Mouse (Mus musculus) cerebellum, adult (tissue): Measurements from ENCODE around the gene Il10ra.
A peak's percentile ranks its signal among the peaks of the same experiment; 100 is the strongest.

Experiments
- ATAC-seq: cut with Nextera tagmentation; 2 replicates; pipeline ENCODE4 v1.9.2; 2017; ENCODE audit warnings: mild to moderate bottlenecking, moderate library complexity, mixed read lengths; ENCODE audit not compliant: insufficient number of reproducible peaks, low FRiP score, low TSS enrichment

Il10ra gene

DNA sequence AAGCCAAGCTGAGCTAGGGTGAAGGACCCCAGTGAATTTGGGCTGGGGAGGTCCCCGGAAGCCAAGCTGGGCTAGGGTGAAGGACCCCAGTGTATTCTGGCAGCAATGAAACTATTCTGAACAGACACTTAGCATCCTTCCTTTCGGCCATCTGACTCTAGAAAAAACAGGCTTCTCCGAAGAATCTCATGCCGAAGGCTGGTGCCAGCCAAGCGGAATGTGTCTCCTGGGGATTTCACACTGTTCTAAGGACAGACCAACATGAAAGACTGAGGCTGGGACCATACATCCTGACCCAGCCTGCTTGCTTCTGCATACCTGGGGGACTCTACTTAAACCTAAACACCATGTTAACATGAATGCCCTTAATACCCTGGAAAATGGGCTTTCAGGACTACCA lies 7.1 kb downstream of the Il10ra start:
- ATAC-seq, result no peak

DNA sequence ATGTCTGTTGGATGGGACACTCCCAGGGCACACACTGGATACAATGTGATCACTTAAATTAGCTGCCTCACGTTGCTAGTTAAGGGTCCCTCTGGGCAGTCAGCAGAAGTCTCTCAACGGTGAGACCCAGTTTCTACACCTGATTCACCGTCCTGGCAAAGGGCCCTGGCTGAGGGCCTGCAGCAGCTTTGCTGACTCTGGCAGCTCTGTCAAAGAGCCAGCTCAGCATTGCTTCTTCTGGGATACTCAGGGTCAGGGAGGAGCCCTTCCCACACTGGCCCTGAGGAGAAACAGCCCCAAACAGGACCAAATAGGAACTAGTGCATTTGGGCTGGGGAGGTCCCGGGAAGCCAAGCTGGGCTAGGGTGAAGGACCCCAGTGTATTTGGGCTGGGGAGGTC lies 7.5 kb downstream of the Il10ra start:
- ATAC-seq, result peak; percentile 86

DNA sequence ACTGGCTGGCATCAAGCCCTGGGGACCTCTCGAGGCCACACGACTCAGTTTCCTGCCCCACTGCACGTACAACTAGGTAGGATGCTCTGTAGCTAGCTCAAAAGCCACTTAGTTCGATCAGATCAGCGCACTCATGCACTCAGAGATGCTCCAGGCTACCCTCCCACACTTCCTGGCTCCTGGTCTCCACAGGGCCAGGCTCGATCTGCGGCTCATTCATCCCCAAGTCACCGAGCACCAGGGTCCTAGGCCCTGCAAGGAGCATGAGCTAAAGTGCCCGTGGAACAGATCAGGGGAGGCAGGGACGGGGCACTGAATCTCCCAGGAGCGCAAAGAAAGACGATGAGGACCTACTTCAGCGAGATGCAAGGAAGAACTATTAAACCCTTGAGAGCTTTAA lies 9.9 kb downstream of the Il10ra start:
- ATAC-seq, result no peak

DNA sequence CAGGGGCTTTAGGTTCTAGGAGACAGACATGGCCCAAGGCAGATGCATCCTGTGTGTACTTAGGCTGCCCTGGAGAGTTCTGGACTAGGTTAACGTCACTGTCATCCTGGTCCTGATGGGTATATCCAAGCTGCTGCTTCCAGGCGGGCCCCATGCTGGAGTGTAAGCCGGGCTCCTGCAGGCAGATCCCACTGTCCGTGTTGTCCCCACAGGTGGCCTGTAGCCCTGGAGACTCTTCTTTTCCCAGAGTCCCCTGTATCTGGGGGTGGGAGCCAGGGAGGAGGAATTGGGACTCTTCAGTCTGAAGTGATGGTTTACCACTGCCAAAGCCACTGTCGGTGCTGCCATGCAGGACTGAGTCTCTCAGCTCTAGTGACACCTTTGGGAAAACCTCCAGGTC lies 13.0 kb downstream of the Il10ra start:
- no peak for ATAC-seq

DNA sequence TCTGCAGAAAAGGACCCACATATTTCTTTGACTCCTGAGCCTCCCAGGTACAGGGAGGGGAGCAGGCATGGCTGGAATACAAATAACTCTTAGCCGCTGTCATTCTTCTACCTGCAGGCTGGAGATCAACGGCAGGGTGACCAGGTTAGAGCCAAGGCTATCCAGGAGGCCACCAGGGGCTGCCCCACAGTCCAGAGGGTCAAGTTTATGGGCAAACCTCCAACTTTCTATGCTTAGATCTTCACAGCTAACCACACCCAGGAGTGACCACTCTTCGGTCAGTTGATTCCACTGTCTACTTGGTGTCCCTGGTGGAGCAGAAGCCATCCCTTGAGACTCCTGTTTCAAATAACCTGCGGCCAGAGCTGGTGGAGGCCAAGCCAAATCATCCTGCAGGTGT lies 13.5 kb downstream of the Il10ra start:
- ATAC-seq, result no peak

DNA sequence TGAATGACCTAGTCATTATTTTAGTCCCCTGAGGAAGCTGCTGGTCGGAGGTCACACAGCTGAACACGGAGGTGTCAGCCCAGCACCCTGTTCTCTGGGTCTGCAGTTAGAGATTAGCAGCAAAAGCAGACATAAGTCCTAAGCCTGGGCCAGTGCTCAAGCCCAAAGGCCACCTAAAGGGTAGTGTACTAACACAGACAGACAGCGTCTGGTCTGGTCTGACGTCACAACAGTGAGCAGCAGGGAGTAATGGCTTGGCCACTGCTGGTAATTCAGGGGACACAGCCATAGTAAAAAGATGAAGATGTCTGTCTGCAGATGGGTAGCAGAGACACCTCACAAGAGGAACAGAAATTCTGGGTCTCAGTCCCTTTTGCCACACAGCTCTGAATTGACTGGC lies 14.3 kb downstream of the Il10ra start:
- no peak for ATAC-seq

DNA sequence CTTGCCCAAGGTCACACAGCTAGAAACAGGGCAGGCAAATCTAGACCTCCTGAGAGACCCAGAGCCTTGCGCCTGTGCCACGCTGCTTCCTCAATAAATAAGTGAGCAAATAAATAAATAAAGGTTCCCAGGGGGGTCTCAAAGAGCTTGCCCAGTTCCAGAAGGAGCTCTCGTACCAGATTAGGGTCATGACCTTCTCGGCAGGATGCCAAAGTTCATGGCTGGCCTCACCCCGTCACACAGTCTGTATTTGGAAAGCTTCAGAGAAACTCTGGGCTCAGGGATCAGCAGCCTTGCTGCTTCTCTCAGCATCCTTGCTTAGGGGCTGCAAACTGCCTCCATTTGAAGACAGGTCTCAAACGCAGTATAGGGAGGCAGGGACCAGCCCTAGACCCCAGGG lies 14.9 kb downstream of the Il10ra start:
- ATAC-seq, result no peak

DNA sequence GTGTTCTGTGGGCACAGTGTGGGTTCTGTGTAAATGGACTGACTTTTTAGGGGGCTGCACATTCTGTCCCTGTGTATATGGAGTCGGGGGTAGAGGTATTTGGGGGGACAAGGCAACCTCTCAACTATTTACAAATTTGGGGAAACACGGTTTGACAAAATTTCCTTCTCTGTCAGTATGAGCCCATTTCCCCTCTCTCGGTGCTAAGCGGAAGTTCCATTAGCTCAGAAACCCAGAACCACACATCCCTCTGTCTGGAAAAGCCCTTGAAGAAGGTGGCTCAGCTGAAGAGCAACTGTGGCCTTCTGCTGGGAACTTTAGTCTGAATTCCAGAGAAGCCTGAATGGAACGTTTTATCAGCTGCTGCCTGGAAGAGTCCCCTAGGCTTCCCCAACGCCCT lies 16.6 kb downstream of the Il10ra start:
- no peak for ATAC-seq

DNA sequence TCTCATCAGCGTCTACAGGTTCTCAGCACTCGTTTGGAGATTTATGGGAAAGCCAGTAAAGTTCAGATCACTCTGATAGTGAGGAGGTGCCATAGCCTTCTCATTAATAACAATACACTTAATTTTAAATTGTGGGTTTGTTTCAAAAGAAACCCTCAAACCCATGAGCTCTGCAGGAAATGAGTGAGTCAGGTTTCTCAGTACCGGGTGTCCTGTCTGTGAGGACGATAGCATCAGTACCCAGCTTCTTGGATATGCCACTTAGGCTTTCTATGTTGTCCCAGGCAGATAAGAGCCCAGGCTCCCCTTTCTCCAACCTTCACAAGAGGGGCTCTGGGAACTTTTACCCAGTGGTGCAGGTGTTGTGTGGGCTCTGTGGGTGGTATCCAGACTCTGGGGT lies 17.0 kb downstream of the Il10ra start:
- no peak for ATAC-seq

DNA sequence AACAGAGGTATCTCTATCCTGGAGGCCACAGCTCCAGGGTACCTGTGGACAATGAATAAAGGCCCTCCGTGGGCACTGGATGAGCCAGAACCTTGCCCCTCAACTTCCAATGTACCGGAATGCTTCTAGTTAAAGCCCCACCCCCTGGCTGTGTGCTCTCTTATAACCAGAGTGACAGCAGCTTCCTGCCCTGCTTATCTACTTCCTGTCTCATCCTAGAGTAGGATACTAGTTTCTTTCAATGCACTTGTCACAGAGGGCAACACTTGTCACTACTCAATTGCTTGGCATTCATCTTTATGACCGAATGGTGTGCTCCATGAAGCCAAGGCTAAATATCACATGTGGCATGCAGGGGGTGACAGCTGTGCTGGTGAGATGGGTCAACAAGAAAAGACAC lies 17.7 kb downstream of the Il10ra start:
- no peak for ATAC-seq

DNA sequence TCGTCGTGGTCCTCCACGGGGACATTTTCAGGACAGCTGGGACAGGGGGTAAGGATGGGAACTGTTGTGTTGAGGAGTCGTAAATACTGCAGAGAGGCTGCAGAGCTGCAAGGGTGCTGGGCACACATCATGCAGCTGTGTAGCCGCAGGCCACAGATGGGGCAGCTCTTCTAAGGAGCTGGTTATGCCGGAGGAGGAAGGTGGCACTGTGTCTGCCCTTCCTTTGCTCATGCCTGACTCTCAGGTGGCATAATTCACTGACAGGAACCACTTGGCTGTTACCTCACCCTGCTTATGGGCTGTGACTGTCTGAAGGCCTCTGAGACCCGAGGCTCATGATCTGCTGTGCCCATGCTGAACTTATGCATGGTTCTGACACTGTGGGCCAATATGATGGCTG lies 18.6 kb downstream of the Il10ra start:
- ATAC-seq, result no peak

DNA sequence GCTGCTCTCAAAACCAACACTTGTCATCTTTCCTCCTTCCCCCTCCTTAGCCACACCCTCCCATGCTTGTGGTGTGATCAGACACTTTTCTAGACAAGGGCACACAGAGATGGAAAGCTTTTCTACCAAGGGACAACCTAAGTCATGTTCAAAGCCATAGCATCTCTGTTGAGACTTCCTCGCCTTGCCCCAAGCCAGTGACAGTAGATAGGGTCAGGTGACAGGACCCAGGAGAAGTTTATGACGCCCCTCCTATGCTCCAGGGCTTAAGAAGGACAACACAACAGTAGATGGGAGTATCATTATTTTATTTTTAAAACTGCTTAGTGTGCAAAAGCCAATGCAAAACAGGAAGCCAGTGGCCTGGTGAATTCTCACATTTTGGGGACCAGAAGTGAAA lies 21.4 kb downstream of the Il10ra start:
- ATAC-seq, result no peak

DNA sequence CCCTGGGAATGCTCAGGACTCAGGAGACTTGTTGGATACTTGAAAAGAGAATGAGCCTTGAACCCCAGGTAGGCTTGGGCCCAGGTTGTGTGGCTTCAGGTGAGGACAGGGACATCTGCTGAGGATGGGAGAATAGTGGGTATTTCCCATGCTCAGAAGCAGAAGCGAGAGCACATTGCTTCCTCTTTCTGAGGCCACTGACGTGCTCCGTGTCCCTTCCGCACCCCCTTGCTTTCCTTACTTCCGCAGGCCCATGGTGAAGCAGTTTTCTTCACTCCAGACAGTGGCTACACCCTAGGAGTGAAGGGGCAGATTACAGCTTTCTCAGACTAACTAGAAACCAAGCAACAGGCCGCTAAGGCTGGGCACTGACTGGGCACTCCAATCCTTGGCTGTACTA lies 22.9 kb downstream of the Il10ra start:
- ATAC-seq, result no peak

DNA sequence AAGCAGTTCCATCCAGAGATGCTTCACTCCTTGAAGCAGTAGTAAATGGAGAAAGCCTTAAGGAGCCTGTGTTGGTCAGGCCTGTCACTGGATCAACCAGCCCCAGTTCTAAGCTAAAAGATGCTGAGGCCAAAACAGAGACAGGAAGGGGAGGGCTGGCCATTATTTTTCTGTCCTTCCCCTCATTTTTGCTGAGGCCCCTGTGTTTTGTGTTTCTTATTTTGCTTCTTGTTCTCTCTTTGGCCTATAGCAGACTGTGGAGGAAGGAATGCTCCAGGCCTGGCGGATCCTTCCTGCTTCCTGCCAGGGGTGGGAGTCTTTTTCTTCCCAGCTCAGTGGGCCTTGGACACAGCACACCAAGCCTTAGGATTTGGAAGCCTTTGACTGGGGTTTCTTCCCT lies 23.5 kb downstream of the Il10ra start:
- no peak for ATAC-seq

DNA sequence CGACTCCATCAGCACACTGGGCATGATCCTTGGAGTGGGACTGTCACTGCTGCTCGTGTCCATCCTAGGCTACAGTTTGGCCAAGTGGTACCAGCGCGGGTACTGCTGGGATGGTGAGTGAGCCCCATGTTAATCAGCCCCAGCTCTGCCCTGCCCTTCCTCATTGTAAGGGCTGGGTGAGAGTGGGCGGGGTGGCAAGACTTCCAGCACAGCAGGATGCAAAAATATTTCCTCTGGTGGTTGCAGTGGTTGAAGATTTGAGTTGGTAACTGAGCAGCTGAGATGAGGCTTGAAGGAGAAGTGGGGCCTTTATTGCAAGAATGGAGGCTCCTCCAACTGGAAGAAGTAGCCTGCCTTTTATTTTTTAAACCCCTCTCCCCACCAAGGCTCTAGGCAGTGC lies 27.6 kb downstream of the Il10ra start:
- no peak for ATAC-seq

DNA sequence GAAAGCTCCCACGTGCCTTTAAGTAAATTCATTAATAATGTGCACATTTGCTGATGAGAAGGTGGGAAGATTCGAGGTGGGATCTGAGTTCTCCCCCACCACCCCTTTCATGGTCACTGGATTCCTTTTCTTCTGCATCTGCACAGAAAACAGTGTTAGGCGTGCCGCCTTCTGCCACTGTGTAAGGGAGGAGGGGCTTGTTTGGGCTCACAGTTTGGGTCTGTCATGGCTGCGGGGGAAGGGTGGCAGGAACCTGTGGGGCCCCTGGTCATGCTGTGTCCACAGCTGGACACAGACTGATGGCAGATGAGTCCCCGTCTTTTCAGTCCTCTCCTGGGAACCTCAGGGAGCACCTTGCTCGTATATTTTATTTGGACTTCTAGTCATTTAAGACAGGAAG lies 32.2 kb downstream of the Il10ra start:
- no peak for ATAC-seq

DNA sequence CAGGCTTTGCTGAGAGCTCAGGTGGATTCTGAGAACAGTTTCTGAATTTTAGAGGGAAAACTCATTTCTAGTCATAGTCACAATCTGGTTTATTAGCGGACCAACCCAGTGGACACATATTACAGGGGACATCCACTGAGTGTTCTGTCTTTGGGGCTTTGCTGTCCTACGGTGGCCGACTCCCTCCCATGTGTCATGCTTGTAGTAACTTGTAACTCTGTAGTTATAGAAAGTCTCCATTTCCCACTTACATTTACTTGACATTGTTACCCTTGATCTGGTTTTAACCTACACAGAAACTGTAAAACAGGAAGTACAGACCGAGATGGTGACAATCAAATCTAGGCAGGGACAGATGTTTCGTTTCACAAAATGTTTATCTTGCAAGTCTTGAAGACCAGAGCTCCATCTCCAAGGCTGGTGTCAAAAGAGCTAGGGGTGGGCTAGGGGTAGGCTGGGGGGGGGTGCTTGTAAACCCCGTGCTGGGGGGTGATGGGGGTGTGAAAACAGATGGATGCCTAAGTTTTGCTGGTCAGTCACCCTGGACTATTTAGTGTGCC lies 33.2 kb downstream of the Il10ra start:
- no peak for ATAC-seq

DNA sequence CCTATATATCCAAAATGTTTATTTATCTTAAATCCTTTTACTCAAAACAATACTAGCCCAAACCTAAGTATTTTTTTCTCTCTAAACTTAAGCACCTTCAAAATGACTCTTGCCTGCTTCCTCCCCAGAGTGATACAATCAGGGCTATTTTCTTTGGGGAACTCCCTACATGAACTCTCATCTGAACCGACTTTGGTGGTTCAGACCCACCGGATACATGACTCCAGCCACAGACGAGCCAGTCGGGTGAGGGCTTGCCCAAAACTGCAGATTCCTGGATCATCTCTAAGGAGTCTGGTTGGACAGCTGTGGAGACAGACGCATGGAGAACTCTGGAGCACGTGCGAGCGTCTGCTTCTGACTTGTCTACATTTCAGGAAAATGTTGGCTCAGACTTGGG lies 39.6 kb downstream of the Il10ra start:
- no peak for ATAC-seq

DNA sequence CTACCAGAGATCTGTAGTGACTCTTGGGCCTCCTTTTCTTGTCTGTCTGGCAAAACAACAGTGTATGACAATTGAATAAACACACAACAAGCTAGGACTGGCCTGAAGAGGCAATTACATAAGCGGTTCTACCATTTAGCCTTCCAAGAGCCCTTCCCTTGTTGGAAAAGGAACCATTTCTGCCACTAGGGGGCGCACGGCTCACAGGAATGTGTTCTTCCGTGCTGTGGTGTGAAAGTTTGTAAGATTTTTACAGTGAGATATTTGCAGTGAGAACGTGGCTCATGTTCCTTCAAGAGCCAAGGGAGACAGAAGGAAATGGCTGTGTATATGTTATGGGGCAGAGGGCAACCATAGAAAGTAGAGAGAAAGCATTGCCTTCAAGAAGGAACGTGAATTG lies 47.4 kb downstream of the Il10ra start:
- peak; percentile 69; the same call in 1 of the 2 replicates for ATAC-seq

DNA sequence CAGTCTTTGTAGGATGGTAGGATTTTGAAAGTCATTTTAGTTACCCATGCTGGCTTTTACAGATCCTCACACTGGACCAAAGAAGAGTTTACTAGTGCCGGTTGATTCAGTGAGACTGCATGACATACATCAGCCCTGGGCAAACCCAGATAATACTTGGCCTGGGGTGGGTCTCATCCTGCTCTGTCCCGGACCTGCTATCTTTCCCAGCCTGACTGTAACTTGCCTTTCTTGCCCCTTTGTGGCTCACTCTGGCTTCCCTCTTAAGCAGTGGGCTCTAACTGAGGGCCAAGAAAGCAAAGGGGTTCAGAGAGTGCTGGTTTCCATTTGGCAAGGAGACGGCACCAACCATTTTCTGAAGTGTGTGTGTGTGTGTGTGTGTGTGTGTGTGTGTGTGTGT lies 49.3 kb downstream of the Il10ra start:
- no peak for ATAC-seq

DNA sequence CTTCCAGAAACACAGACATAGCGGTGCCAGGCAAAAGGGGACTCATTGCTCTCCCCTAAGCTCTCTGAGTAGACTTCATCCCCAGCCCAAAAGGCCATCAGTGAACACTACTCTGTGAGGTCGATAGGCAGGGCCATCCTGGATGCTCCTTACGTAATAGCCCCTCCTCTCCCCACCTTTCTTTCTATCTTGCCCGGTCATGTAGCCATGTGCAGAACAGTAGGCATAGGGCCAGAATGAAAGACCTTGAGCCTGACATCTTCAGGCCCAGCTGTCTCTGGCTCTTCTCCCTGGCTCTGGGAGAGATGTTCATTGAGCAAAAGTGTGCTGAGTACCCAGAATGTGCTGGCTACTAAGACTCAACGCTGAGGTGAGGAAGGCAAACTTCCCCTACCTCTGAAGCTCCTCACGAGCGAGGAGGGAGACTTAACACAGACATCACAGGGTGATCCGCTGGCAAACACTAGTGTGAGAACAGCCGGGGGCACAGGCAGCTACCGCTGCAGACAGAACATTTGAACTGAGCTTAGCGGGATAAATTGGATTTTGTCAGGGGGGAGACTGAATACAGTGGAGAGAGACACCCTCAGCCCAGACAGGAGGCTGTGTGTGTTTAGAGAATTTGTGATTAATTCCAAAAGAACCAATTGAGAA lies 53.3 kb downstream of the Il10ra start:
- 0 out of 2 replicates have a peak, but pooled peaks have one; percentile 15 for ATAC-seq

DNA sequence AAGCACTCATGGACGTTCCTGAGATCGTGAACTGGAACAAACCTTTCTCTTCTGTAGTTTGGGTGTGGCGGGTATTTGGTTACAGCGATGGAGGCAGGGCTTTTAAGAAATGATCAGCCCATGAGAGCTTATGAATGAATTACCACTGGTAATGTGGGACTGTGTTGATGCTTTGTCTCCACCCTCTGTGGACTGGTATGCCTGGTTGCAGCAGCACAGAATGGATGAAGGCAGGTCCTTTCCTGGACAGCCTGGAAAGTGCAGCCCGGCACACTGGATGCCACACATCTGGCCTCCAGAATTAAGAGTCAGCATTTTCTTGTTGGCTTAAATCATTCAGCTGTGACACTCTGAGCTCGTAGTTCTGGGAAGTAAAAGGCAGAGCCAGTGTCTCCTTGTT lies 56.9 kb downstream of the Il10ra start:
- no peak for ATAC-seq
